Mouse (Mus musculus) midbrain, postnatal 0 days (tissue): ENCODE measurements at regions not wholly inside any gene's neighbourhood (a gene's known extent, or its start where the extent isn't known, plus 50 kb on each side); places are given as distances from the start of the nearest gene placed in this dataset.

Source experiments
- ATAC-seq: fragments of 200-750 bp; cut with Nextera tagmentation; 2 replicates; pipeline ENCODE4 v1.8.0; 2017; ENCODE audit warnings: moderate number of reproducible peaks, mild to moderate bottlenecking, moderate TSS enrichment, moderate library complexity; ENCODE audit not compliant: low FRiP score
- DNase-seq: peaks from one replicate; pipeline ENCODE4 v3.0.0-alpha.2; 2015; ENCODE audit warnings: low spot score
- H3K27ac ChIP-seq: fragments of 300-500 bp; sonication (generic); 2 replicates; pipeline ENCODE4 v1.5.1; 2014; ENCODE audit warnings: low read depth, mild to moderate bottlenecking, low read length, mixed read lengths
- H3K27me3 ChIP-seq: fragments of 300-500 bp; sonication (generic); 2 replicates; pipeline ENCODE4 v1.6.1; 2014; ENCODE audit warnings: low read length, control low read depth, mixed read lengths; ENCODE audit not compliant: insufficient read depth
- H3K36me3 ChIP-seq: fragments of 300-500 bp; sonication (generic); 2 replicates; pipeline ENCODE4 v1.6.1; 2014; ENCODE audit warnings: low read length, control low read depth, mixed read lengths; ENCODE audit not compliant: insufficient read depth
- H3K4me1 ChIP-seq: fragments of 300-500 bp; sonication (generic); 2 replicates; pipeline ENCODE4 v1.6.1; 2014; ENCODE audit warnings: mild to moderate bottlenecking, control low read depth, antibody characterized with exemption, low read length, mixed read lengths; ENCODE audit not compliant: insufficient read depth
- H3K4me2 ChIP-seq: fragments of 300-500 bp; sonication (generic); 2 replicates; pipeline ENCODE4 v1.6.1; 2014; ENCODE audit warnings: low read depth, mild to moderate bottlenecking, low read length, mixed read lengths; ENCODE audit not compliant: poor library complexity, severe bottlenecking
- H3K4me3 ChIP-seq: fragments of 300-500 bp; sonication (generic); 2 replicates; pipeline ENCODE4 v1.5.1; 2014; ENCODE audit warnings: low read depth, mild to moderate bottlenecking, low read length, moderate library complexity
- H3K9ac ChIP-seq: fragments of 300-500 bp; sonication (generic); replicated peaks from 2 replicates; pipeline ENCODE4 v1.6.1; 2014; ENCODE audit warnings: mild to moderate bottlenecking, low read length, moderate library complexity, mixed read lengths; ENCODE audit not compliant: poor library complexity, severe bottlenecking
- H3K9me3 ChIP-seq: fragments of 300-500 bp; sonication (generic); 2 replicates; pipeline ENCODE4 v1.6.1; 2016; ENCODE audit warnings: low read length, control low read depth
- CTCF ChIP-seq: IDR thresholded peaks from 2 replicates; pipeline ENCODE4 v1.5.1; 2016; ENCODE audit warnings: antibody characterized with exemption, mild to moderate bottlenecking
- WGBS: fragments of 180-500 bp; shearing (Covaris S2); extraction: QIAGEN DNeasy Blood & Tissue Kit; methylation state at CpG from one replicate; pipeline ENCODE4 v1.1.7; 2014; 5-methylcytosine and 5-hydroxymethylcytosine counted together

DNA sequence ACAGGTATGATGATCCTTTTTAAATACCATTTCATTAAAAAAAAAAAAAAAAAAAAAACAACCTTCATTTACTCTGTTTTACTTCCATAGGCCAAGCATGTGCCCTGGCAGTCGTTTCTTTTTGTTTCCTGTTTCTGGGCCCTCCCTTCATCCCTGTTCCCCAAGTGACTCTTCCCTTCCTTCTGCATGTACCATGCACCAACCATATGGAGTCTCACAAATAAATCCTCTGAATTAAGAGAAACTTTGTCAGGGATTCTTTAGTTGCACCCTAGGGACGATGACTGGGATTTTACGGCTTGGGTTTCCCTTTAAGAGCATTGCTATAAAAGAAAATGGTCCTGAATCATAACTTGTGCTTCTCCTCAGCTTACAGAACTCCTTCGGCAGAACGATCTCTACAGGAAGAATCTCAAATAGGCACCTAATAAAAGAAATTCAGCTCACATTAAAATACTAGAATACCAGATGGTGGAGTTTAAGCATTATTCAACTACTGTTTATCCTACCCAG lies 75.1 kb upstream of the Pja2 start:
- WGBS, result 54% methylated on average over 5 of the region's 5 CpGs
- Histone ChIP-seq H3K27ac (no peak overlapping the region), H3K9me3 (no peaks in the 10 kb centered on the region), H3K27me3 (no peaks in the 10 kb centered on the region), H3K36me3 (no peaks in the 10 kb centered on the region), H3K4me2 (no peak overlapping the region), H3K4me3 (no peak overlapping the region), H3K4me1 (0 out of 2 replicates have a peak, but pooled peaks cover 4% of the 10 kb centered on the region), H3K9ac (no peak overlapping the region)
- TF ChIP-seq CTCF, result no peak
- ATAC-seq, result no peak
- no peak for DNase-seq

DNA sequence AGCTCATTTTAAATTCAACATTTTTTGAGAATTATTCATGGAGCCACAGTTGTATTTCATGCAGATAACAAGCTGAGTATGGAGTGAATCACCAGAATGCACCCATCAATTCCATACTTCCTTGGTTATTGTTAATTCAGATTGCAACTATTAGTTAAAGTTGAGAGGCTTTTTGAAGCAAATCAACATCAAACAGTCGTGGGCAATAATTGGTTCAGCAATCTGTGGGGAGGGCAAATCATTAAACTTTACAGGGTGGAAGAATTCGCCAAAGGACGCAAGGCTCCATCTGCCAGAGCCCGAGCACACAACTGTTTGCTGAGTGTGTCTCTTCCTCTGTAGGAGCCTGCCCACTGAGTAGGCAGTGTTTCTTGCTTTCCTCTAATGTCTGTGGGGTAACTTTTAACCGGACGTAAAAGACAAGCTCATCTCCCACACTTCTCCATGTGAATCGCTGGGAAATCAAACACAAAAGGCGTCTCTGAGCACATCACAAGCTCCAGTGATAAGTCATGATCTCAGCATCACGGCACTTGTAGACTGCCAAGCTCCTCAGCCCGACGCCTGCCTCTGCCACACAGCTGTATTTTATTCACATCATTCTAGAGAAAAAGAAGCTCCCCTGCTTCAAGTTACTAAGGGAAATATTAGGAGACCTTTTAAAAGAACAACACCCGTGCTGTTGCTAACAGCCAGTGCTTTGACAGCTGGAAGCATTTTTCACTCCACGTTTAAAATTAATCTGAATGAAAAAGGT lies 75.7 kb upstream of the Pja2 start:
- ATAC-seq, result no peak
- 0 out of 2 replicates have a peak, but pooled peaks cover 4% of the 10 kb centered on the region for H3K4me1 ChIP-seq
- H3K9me3 ChIP-seq, result no peaks in the 10 kb centered on the region
- no peaks in the 10 kb centered on the region for H3K27me3 ChIP-seq
- H3K9ac ChIP-seq, result no peak overlapping the region
- DNase-seq, result no peak
- H3K4me2 ChIP-seq, result no peak overlapping the region
- WGBS, result 41% methylated on average over 13 of the region's 13 CpGs
- peak overlapping the region; percentile 34; the same call in 1 of the 2 replicates for H3K27ac ChIP-seq
- TF ChIP-seq CTCF, result no peak
- no peak overlapping the region for H3K4me3 ChIP-seq
- no peaks in the 10 kb centered on the region for H3K36me3 ChIP-seq

DNA sequence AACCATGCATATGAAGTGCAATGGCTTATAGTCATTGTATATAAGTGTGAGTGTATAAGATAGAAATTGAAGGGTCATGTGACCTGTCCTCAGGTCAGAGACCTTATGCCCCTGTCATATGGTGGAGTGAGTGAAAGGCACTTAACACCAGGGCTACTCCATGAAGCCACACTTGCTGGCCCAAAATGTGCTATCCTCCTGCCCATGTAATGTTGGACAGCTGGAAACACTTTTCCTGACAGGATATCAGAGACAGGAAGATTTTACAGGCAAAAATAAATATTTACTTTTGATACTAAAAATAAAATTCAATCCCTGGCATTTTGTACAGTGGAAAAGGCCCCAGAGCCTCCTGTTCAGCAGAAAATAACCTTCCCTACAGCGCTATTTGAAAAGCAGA lies 94.1 kb upstream of the Pja2 start:
- TF ChIP-seq CTCF, result no peak
- Histone ChIP-seq H3K27ac (no peak overlapping the region), H3K4me2 (no peak overlapping the region), H3K9me3 (no peaks in the 10 kb centered on the region), H3K36me3 (no peaks in the 10 kb centered on the region), H3K27me3 (no peaks in the 10 kb centered on the region), H3K4me1 (no peaks in the 10 kb centered on the region), H3K9ac (no peak overlapping the region), H3K4me3 (no peak overlapping the region)
- WGBS, result 83% methylated on average over 1 of the region's 1 CpGs
- ATAC-seq (no peak), DNase-seq (no peak)

DNA sequence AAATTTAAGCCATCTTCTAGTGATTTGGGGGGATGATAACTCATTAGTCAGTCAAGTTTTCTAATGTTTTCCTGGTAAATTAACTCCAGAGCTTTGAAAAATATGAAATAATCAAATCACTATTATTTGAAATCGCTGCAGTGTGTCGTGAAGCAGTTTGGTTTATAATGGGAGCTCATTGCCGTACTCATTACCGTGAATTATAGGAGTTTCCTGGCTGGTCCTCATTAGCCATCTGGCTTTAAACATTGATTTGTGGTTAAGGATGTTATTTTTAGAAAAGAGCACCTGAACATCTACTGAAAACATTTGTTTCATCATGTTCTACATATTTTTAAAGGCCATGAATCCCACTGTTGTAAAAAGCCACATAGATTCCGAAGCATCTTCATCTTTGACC lies 94.8 kb upstream of the Pja2 start:
- Histone ChIP-seq H3K27me3 (no peaks in the 10 kb centered on the region), H3K9ac (no peak overlapping the region), H3K36me3 (no peaks in the 10 kb centered on the region), H3K4me1 (no peaks in the 10 kb centered on the region), H3K4me2 (no peak overlapping the region), H3K9me3 (no peaks in the 10 kb centered on the region), H3K4me3 (no peak overlapping the region), H3K27ac (no peak overlapping the region)
- ATAC-seq (no peak), DNase-seq (no peak)
- 75% methylated on average over 5 of the region's 5 CpGs for WGBS
- TF ChIP-seq CTCF, result no peak

DNA sequence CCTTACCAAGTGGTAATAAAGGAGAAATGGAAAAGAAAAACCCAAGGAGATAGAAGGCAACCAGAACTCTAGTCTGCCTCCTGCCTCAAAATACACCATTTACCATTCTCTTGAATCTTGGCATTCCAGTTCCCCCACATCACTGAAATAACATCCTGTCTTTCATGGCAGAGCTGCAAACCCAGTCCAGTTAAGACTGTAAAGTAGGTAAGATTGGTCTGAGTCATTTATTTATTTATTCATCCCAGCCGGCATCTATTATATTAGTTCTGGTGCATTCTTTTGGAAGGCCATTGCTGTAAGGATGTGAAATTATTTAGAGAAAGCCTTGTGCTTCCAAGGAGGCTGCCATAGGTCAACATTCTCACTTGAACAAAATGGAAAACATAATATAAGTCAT lies 107.9 kb upstream of the Pja2 start:
- DNase-seq, result no peak
- Histone ChIP-seq H3K4me1 (no peaks in the 10 kb centered on the region), H3K9ac (no peak overlapping the region), H3K27ac (no peak overlapping the region), H3K4me3 (no peak overlapping the region), H3K4me2 (no peak overlapping the region), H3K36me3 (no peaks in the 10 kb centered on the region), H3K27me3 (no peaks in the 10 kb centered on the region), H3K9me3 (no peaks in the 10 kb centered on the region)
- 82% methylated on average over 1 of the region's 1 CpGs for WGBS
- no peak for ATAC-seq
- no peak for TF ChIP-seq CTCF

DNA sequence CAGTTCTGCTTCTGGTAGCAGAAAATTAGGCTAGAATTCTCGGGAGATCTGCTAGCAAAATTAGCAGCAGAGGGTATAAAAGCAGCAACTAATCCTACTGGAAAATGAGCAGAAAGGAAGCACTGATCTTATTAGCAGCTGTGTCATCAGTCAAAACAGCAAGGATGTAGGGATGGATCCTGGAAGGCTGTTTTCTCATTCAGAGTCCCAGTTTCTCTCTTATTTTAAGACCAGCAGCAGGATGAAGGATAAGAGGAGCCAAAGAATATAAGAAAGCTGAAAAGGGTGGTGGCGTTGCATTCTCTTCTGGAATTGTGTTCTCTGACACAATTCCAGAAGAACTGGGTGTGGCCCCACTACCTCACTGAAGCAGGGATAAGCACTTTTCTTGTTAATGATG lies 123.0 kb upstream of the Pja2 start:
- Histone ChIP-seq H3K27me3 (no peaks in the 10 kb centered on the region), H3K9ac (no peak overlapping the region), H3K4me1 (no peaks in the 10 kb centered on the region), H3K9me3 (no peaks in the 10 kb centered on the region), H3K4me2 (no peak overlapping the region), H3K36me3 (no peaks in the 10 kb centered on the region), H3K27ac (no peak overlapping the region), H3K4me3 (no peak overlapping the region)
- TF ChIP-seq CTCF, result no peak
- DNase-seq (peak; percentile 44), ATAC-seq (no peak)
- 50% methylated on average over 2 of the region's 2 CpGs for WGBS
